Mouse (Mus musculus) skeletal muscle tissue, adult 2 months (tissue): Measurements from ENCODE around the gene Mcts2.
"Not testable (repeated sequence)": the region's sequence is repeated elsewhere in the genome, so short reads cannot be mapped to it uniquely, and the experiment has no call there.

Source experiments
- DNase-seq: peaks from one replicate; pipeline ENCODE4 v3.0.0-alpha.2; 2012; ENCODE audit warnings: low read depth, low spot score

The Mcts2 gene

DNA sequence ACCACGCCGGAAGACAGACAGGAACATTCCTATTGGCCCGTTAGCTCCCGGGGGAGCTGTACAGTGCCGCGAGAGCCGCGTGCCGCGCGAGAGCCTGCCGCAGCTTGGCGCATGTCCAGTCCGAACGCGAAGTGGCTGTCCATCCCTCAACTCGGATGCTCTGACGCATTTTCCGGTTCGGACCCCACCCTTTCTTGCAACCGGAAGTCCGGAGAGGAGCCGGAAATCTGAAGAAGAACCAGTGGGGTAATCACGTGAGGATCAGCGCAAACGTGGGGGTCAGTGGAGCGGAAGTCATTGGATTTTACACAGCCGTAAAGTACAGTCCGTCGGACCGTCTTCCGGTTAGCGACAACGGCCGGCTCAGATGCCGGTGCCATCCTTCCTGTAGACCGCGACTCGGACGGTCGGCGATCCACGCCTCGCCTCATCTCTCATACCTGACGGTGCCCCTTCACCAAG lies at the start of gene Mcts2:
TSS of gene Mcts2 (plus strand) at position 230 of the 462 bp plus-strand sequence.
- peak; percentile 98 for DNase-seq

DNA sequence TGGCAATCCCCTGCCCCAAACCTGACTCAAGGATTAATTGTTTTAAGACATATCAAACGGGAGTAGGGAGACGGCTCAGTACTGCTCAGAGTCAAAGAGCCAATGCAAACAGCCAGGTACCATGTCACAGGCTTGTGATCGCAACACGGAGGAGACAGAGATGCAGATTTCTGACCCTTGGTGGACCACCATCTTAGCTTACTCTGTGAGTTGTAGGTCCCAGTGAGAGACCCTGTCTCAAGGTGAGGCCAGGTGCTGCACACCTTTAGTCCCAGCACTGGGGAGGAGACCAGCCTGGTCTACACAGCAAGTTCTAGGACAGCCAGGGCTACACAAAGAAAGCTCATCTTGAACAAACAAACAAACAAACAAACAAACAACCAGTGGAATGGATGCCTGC lies 49.5 kb upstream of the Mcts2 start:
- no peak for DNase-seq

DNA sequence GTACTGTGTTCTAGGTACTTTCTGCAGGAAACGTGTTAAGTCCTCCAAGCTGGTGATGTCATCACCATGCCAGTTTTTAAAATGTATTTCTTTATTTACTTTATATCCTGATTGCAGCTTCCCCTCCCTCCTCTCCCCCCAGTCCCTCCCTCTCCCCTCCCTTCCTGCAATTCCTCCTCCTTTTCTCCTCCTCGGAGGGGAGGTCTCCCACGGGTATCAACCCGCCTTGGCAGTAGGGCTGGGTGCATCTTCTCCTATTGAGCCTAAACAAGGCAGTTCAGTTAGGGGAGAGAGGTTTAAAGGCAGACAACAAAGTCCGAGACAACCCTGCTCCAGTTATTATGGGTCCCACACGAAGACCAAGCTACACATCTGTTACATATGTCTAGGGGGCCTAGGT lies 48.0 kb upstream of the Mcts2 start:
- DNase-seq, result no peak

DNA sequence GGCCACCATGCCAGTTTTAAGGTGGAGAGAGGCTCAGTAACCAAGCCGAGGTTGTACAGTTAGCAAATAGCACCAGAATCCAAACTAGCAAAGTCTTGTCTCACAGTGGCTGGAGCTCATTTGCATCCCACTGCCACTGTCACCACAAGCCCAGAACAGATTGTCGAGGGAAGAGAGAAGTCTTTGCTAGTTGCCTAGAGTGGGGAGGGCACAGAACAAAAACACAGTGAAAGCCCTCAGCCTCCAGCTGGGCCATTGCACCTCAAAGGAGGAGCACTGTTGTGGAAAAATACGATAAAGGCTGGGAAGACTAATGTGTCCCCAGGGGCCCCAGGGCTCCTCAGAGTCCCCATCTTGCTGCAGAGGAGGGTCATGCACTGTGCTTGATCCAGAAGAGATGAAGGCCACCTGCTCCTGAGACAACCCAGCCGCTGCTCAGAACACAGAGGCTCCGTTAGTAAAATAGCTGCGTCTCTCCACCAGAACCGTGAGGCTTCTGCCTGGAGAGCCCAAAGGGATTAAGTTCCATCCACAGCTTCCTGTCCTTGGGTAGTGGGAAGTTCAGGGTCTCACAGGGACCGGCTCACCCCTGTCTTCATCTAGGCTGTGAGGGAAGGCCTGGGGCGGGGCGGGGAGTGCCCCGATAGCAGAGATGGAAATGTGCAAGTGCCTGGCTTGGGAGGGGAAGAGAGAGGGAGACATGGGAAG lies 47.3 kb upstream of the Mcts2 start:
- DNase-seq, result peak; percentile 45

DNA sequence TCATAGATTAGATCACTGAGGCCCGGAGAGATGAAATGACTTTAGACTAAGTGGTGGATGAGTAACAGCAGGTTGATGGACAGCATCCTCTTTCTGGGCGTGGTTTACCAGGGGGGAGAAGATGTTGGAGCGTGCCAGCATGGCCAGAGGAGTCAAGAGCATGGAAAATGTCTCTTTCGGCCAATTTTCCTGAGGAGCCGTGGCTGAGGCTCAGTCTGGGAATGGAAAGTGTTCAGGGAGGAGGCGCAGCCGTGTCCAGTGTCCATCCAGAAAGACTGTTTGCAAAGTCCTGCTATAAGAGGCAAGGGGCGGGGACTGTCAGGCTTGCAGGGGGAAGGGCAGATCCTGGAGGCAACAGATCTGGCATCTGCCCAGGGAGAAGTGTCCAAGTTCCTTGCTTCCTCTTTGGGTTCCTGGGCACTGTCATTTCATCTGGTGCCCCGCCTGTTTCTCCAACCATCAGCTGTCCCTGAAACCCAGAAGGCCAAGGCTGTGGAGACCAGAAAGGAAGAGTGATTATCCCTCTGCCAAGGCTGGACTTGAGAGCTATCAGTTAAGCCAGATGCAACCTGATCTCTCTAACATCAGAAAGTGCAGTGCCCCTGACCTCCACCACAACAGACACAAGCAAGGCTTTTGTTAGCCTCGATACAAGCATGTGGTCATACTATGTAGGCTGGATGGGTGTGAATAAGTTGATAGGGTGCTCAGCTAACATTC lies 33.8 kb upstream of the Mcts2 start:
- DNase-seq, result peak; percentile 67

DNA sequence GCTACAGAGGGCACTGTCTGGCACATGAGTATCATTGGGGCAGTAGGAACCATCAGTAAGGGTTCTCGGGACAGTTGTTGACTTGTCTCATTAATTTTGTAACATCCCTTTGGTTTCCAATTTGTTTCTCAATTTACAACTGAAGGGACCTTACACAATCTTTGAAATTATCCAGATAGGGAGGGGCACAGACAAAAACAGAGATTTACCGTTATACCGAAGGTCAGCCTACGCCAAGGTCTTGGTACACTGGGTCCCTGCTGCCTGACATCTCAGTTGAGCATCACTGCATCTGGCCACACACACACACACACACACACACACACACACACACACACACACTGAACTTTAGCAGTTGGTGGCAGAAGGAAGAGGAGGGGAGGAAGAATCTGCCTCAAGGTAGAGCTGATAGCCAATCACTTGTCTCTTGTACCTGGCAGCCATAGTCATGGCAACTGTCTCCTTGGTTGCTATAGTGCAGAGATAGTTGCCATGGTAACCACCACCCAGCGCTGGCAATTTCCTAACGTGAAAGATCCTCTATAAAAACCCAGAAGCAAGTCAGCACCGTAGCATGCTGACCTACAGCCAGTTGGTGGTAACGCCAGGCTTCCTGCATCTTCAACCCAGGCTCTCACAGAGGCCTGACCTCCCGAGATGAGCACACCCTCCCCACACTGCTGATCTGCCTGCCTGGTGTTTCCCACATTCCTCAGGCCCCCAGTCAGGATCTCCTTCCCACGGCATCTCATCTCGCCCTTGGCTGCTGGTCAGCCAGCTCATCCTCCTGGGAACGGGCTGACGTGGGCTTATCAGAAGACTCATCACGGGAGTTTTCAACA lies 32.7 kb upstream of the Mcts2 start:
- peak; percentile 70 for DNase-seq

DNA sequence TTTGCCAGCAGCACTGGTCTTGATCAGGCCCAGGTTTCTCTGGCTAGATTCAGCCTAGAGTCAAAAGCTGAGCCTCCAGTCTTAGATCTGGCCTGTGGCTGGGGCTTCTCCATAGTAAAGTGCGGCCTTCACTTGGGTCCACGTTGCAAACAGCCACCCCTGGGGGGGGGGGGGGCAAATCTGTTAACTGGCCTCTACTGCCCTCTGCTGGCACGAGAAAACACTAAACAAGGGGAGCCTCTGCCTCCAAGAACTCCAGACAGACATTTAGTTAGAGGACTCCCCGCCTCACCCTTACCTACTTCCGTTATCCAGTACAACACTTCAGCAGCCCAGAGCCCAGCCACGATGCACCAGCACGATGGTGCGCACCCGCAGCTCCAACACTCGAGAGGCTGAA lies 29.4 kb upstream of the Mcts2 start:
- DNase-seq, result no peak

DNA sequence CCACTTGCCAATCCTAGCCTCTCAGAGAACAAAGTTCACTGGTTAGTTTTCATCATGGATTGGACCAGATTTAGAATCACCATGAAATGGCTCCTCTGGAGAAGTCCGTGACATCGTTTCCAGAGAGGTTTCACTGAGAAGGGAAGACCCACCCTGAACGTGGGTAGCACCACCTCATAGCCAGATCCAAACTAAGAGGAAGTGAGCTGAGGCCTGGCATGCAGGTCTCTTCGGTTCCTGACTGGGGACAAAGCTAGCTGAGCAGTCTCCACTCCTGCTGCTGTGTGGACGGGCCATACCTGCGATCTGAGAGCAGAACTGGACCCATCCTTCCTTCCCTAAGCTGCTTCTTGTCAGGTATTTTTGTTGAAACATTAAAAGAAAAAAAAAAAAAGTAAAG lies 25.7 kb upstream of the Mcts2 start:
- no peak for DNase-seq

DNA sequence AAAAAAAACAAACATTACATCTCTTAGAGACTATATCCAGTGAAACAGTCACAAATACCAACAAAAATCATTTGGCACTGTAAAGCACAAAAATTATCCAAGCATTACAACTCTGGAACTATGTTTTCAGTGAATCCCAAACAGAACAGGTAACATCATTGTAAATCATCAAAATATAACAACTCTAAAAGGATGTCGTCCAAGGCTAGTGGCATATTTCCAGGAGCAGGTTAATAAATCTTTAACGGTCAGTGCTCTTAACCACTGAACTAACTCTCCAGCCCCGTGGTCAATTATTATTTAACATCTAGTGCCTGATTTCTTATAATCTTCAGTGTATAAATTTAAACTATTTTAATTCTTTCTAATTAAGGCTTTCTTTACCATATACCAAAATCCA lies 20.6 kb upstream of the Mcts2 start:
- not testable (repeated sequence) for DNase-seq

DNA sequence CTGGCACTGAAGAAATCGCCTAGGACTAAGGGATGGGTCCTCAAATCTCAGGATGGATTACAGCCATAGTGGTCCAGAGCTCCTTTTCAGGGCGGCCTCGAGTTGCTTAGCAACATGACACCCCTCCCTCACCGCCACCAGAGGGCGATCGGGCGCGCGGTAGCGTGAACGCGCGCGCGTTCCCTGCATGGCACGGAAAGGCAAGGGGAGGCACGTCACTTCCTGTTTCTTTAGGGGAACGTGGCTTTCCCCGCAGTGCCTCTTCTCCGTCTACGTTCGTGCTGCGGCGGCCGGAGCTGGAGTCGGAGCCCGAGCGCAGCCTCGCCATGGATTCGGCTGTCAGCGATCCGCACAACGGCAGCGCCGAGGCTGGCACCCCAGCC lies 17.6 kb upstream of the Mcts2 start, which contains the start of gene H13:
TSS of gene H13 (plus strand) at position 206 of the 383 bp plus-strand sequence.
- DNase-seq, result peak; percentile 91

DNA sequence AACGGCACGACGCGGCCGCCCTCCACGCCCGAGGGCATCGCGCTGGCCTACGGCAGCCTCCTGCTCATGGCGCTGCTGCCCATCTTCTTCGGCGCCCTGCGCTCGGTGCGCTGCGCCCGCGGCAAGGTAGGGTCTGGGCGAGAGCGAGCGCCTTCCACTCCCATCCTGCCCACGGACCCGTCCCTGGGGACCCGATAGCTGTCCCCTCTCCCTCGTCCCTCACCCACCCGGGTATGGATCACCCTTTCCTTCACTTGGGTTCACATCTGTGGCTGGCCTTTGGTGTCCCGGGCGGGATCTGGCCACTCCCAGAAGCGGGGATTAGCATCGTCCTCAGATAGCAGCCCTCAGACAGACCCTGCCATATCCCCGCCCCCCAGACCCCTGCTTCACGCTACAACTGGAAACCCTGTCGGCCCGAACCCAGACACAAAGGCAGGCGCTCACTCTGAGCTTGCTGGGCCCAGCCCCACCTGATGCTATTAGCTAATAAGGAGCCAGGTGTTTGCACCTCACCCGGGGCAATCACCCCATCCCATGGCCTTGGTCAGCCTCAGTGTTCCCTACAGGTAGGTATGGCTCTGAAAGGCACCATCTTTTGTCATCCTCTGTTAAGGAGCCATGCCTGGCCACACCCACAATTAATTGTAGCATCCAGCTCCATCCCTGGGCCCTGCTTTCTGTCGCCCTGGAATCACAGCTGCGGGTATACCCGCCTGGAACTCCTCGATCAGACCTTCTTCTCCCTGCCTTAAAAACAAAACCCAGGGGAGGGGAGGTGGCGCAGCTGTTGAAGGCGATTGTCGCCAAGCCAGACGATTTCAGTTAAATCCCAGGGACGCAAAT lies 17.0 kb upstream of the Mcts2 start:
- DNase-seq, result no peak

DNA sequence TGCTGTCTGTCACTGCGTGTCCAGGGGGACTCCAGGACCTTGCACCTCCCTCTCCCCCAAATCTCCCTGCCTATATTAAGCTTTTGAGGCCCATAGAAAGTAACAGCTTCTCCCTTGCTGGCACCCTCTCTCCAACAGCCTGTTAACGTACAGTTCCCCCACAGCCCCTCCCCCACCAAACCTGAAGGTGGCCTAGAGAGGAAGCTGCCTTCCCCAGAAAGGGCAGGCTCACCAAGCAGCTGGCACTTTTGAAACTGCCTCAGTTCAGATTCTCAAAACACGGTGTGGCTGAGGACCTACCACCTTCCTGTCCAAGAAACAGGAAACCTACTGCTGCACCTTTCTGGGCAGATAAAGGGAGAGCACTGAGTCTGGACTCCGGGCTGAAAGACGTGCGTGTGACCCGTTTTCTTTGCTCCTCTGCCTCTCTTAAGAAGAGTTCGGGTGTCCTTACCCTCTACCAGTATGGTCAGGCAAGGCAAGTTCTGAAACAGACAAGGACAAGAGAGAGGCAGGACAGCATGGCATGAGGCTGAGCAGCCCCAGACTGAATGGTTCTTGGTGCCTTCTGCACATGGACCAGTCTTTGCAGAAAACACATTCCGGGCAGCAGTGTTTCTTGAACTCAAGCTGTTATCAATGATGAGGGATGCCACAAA lies 15.7 kb upstream of the Mcts2 start:
- no peak for DNase-seq

DNA sequence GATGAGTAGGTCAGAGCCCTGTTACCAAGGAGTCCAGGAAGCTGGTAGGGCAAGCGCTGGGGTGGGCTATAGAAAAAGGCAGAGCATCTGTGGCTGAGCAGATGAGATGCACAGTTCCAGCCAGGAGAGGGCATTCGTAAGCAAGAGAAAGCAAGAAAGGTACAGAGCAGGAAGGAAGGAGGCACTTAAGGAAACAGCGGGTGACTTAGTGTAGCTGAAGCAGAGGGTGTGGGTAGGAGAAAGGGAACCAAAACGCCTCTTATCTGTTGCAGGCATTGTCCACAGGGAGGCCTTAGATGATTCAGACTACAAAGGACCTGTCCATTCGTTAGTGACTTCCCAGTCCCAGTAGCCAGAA lies 15.2 kb upstream of the Mcts2 start:
- no peak for DNase-seq

DNA sequence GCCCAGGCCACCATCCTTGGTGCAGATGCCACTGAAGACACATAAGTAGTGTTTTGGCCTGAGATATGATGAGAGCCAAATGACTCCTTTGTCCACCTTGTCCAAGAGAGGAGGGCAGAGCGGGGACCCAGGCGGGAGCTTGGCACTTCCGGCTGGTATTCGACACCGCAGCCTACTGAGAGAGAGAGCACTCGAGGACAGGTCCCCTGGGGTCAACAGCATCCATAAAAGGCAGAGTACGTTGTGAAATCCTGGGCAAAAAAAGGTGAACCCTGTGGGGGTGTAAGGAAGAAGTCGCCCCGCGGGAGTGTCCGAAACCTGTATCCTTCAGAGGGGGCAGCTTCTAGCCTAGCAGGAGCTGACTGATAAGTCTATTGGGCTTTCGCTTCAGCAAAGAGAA lies 14.7 kb upstream of the Mcts2 start:
- peak; percentile 39 for DNase-seq

DNA sequence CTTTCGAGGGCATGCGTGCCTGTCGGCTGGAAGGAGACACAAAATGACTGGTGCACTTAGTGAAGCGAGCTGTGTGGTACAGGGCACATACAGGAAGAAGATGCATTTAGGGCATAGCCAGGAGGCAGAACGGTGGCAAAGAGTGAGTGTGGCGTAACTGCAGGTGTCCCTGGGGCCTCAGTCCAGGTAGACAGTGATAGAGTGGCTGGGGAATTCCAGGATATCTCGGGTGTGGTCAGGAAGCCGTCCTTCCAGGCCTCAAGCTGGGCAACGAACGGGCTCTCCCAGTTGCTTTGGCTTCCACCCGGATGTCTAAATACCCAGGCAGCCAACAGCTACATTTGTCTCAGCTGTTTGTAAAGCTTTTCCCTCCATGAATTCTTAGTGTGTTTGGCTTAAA lies 12.7 kb upstream of the Mcts2 start:
- no peak for DNase-seq

DNA sequence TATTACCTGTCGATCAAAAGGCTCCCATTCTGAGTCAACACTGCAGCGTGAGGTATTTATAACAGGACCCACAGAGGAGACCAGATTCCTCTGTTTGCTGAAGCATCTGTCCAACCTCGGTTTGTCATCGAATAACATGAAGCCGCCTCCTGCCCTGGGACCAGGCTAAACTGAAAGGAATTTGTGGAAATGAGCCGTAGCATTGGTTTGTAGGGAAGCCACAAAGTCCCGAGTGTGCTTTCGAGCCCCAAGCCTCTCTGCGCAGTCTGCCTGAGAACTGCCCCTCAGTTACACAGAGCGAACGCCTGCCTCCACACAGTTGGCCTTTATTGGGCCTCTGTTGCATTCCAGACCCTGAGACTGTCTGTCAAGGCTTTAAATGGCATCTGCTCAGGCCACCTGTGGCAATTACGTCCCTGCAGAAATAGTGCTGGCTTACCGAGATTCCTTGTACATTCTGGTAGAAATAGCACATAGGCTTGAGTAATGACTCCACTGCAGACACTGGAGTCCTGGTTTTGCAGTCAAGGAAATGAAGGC lies 11.5 kb upstream of the Mcts2 start:
- no peak for DNase-seq

DNA sequence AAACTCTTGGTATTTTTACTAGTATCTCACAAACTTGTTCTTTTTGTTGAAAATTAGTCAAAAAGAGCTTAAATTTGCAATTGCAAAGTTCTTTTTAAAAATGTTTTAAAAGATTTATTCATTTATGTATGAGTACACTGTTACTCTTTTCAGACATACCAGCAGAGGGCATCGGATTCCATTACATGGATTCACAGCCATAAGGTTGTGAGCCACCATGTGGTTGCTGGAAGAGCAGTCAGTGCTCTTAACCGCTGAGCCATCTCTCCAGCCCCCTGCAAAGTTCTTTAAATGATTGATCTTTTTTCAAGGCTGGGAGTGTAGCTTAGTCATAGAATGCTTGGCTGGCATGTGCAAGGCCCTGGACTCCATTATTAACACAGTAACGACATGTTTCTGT lies 8.5 kb upstream of the Mcts2 start:
- no peak for DNase-seq

DNA sequence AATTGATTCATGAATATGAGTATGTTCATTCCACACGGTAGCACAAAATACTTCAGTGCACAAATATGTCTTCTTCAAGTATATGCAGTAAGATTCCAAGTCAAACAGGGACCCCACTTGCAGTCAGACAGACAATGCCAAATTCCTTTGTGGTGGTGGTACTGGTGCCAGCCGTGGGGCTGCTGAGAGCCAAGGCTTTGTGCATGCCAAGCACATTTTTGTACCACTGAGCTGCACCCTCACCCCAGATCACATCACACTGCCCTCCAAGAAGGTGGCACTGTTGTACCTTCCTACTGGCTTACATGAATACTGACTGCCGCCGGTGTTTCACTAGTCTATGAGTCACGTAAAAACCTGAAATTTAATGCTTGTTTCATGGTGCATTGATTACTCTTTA lies 7.9 kb upstream of the Mcts2 start:
- DNase-seq, result no peak

DNA sequence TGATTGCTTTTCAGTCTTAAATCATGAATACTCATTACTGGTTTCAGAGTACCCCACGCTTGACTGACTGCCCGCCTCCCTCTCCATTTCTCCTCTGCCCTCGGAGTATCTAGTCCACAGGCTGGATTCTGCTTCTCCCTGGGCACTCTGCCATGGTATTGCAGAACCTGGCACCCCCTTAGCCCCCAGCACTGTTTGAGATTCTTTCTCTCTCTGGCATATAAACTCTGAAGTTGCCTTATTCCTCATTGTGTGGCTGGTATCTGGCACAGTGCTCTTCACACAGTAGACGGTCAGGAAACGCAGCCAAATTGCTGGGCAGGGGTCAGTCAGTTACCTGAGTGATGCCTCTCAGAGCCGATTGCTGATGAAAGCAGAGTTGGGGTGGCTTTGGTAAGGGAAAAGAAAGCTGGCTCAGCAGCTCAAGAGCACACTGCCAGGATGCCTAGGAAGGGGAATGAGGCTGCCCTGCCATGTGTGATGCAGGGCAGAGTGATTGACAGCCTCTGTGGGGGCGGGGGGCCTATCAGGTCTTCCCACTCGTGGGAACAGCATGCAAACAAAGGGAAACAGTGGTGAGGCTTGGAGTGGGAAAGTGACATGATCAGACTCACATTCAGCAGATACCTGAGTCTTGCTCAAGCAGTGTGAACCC lies 7.0 kb upstream of the Mcts2 start:
- DNase-seq, result no peak

DNA sequence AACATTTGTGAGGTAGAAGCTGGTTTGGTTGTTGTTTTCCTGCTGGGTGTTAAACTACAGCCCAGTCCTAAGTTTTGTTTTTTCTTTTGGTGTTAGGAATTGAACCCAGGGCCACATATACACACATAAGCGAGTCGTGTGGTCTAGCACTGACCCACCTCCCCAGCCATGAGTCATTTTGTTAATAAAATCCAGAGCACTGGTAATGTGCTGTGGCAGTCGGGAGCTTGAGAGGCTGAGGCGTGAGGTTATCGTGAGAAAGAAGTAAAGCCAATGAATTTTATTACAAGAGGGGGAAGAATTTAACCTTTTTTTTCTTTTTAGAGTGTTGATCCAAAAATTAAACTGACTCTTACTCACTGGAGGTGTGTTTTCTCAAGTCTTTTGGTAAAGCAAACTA lies 3.7 kb upstream of the Mcts2 start:
- no peak for DNase-seq
